ENCODE assay signal across 11 mouse cellular contexts in genomic region chr16:92114706-92115241, GRCm38 (mm10). TPM values are rescaled to one million over a fixed set of nuclear protein-coding genes. Genes with fewer than 3 reads are reported as not detected.
A peak's percentile ranks its signal among the peaks of the same experiment; 100 is the strongest.
DNase-seq lines count a peak whose midpoint lies in the region; ATAC-seq and TF ChIP-seq lines count a peak whose summit lies in the region.
"Had no signal": no experiment of that assay in that cellular context is flagged by ENCODE, and none has a peak within 500 bp of the region (broad histone marks: within the 10 kb centered on the region; RNA-seq: fewer than 3 reads in every experiment).

No protein-coding gene starts in this region.

- H3K9me3 ChIP-seq in kidney, embryonic 14.5 days (ENCODE audit: control insufficient read depth, low read length): no peaks in the 10 kb centered on the region
- H3K9me3 ChIP-seq in heart, embryonic 16.5 days (replicated peaks; ENCODE audit: control insufficient read depth, low read length): 0 out of 2 replicates have a peak, but pooled peaks cover 2% of the 10 kb centered on the region
- no peaks in the 10 kb centered on the region for H3K9me3 ChIP-seq in midbrain, postnatal 0 days (ENCODE audit: low read length)

- H3K27me3 ChIP-seq in kidney, embryonic 14.5 days (ENCODE audit: control insufficient read depth, insufficient read depth, low read length): no peaks in the 10 kb centered on the region
- no peaks in the 10 kb centered on the region for H3K27me3 ChIP-seq in heart, embryonic 16.5 days (ENCODE audit: control insufficient read depth, insufficient read depth, low read length)
- no peaks in the 10 kb centered on the region for H3K27me3 ChIP-seq in midbrain, postnatal 0 days (ENCODE audit: insufficient read depth, low read length)
- H3K27me3 ChIP-seq in thymus, adult 2 months (ENCODE audit: control insufficient read depth, insufficient read depth, low read length): no peaks in the 10 kb centered on the region

- H3K9ac ChIP-seq in kidney, embryonic 14.5 days (ENCODE audit: low read depth, low read length): no peak overlapping the region
- peak overlapping the region; percentile 36 for H3K9ac ChIP-seq in heart, embryonic 16.5 days (ENCODE audit: low read length)
- no peak overlapping the region for H3K9ac ChIP-seq in midbrain, postnatal 0 days (replicated peaks; ENCODE audit: low read length, poor library complexity, severe bottlenecking)

- TF ChIP-seq CTCF in midbrain, postnatal 0 days (IDR thresholded peaks at IDR 0.05): no peak
- no peak for TF ChIP-seq CTCF in thymus, adult 2 months (IDR thresholded peaks at IDR 0.05; ENCODE audit: borderline replicate concordance, control insufficient read depth, extremely low read depth, insufficient read depth, low read length, poor library complexity)

- DNase-seq in kidney, postnatal 14 days: peak; percentile 63
- DNase-seq in cerebellum, adult 11 months: peak; percentile 45
- peak; percentile 42 for DNase-seq in midbrain, postnatal 0 days (ENCODE audit: low spot score)
- no peak for DNase-seq in frontal cortex, postnatal 10 days (ENCODE audit: low spot score in 2 of 2)
- no peak for DNase-seq in thymus, adult 2 months
- no peak for DNase-seq in lung, postnatal 25 days (ENCODE audit: low spot score)

- no peak overlapping the region for H3K4me2 ChIP-seq in kidney, embryonic 14.5 days (replicated peaks; ENCODE audit: low read depth, low read length)
- H3K4me2 ChIP-seq in heart, embryonic 16.5 days (ENCODE audit: low read depth, low read length): no peak overlapping the region
- no peak overlapping the region for H3K4me2 ChIP-seq in midbrain, postnatal 0 days (ENCODE audit: low read depth, low read length, poor library complexity, severe bottlenecking)

- no peak for TF ChIP-seq POLR2A in thymus, adult 2 months (IDR thresholded peaks at IDR 0.05; ENCODE audit: control insufficient read depth, extremely low read depth, insufficient read depth, low read length, poor library complexity)

- no peak overlapping the region for H3K27ac ChIP-seq in kidney, embryonic 14.5 days (ENCODE audit: low read depth, low read length)
- H3K27ac ChIP-seq in heart, embryonic 16.5 days (ENCODE audit: low read length): peak overlapping the region; percentile 58
- H3K27ac ChIP-seq in midbrain, postnatal 0 days (ENCODE audit: low read depth, low read length): peak overlapping the region; percentile 75
- no peak overlapping the region for H3K27ac ChIP-seq in thymus, adult 2 months (ENCODE audit: control insufficient read depth, insufficient read depth, low read length)

- H3K36me3 ChIP-seq in kidney, embryonic 14.5 days (ENCODE audit: control insufficient read depth, insufficient read depth, low read length): peaks cover 6% of the 10 kb centered on the region; the same call in 1 of the 2 replicates
- peaks cover 11% of the 10 kb centered on the region for H3K36me3 ChIP-seq in heart, embryonic 16.5 days (ENCODE audit: control insufficient read depth, insufficient read depth)
- no peaks in the 10 kb centered on the region; the same call in 1 of the 2 replicates for H3K36me3 ChIP-seq in midbrain, postnatal 0 days (ENCODE audit: insufficient read depth, low read length)
- peaks cover 10% of the 10 kb centered on the region for H3K36me3 ChIP-seq in thymus, adult 2 months (ENCODE audit: control insufficient read depth, insufficient read depth, low read length)

- peaks cover 14% of the 10 kb centered on the region for H3K4me1 ChIP-seq in kidney, embryonic 14.5 days (ENCODE audit: control insufficient read depth, insufficient read depth, low read length)
- peaks cover 19% of the 10 kb centered on the region for H3K4me1 ChIP-seq in heart, embryonic 16.5 days (ENCODE audit: control insufficient read depth, insufficient read depth, low read length)
- peaks cover 25% of the 10 kb centered on the region for H3K4me1 ChIP-seq in midbrain, postnatal 0 days (ENCODE audit: insufficient read depth, low read length)
- H3K4me1 ChIP-seq in thymus, adult 2 months (replicated peaks; ENCODE audit: control insufficient read depth, insufficient read depth, low read length): no peaks in the 10 kb centered on the region

- WGBS in kidney, embryonic 14.5 days: 82% methylated on average over 5 of the region's 5 CpGs
- 64% methylated on average over 5 of the region's 5 CpGs for WGBS in heart, embryonic 16.5 days
- WGBS in midbrain, postnatal 0 days: 64% methylated on average over 5 of the region's 5 CpGs
- 98% methylated on average over 5 of the region's 5 CpGs for WGBS in thymus, adult 2 months

- no peak overlapping the region for H3K4me3 ChIP-seq in kidney, embryonic 14.5 days (ENCODE audit: low read length)
- no peak overlapping the region for H3K4me3 ChIP-seq in heart, embryonic 16.5 days (ENCODE audit: low read length)
- no peak overlapping the region for H3K4me3 ChIP-seq in midbrain, postnatal 0 days (ENCODE audit: low read depth, low read length)
- no peak overlapping the region for H3K4me3 ChIP-seq in thymus, adult 2 months (ENCODE audit: control insufficient read depth, insufficient read depth, low read length)
- H3K4me3 ChIP-seq: myocyte had no signal

- no peak for ATAC-seq in kidney, embryonic 14.5 days (ENCODE audit: low FRiP score, low TSS enrichment)
- peak; percentile 70; the same call in 1 of the 2 replicates for ATAC-seq in heart, embryonic 16.5 days (replicated peaks; ENCODE audit: extremely low read depth, insufficient read depth, low FRiP score)
- ATAC-seq in midbrain, postnatal 0 days (ENCODE audit: low FRiP score): no peak

RNA-seq across cellular contexts. Expression of gene Slc5a3, which starts 56.7 kb away (rescaled TPM):
- 5.0 and 13.6 TPM in 2 replicates for polyA plus RNA-seq in kidney, embryonic 14.5 days (2014; fragmentation: Nextera tagmentation; extraction: Ambion mirVana)
- polyA plus RNA-seq in heart, embryonic 16.5 days (2015; fragmentation: Nextera tagmentation; extraction: Ambion mirVana): 3.5 TPM in 2 replicates
- total RNA-seq in midbrain, postnatal 0 days (2014; rRNA removed): 40.0 and 50.1 TPM in 2 replicates
- 10.3 and 12.0 TPM in 2 replicates for polyA plus RNA-seq in midbrain, postnatal 0 days (2015; fragmentation: Nextera tagmentation; extraction: Ambion mirVana)
- polyA plus RNA-seq in thymus, adult 2 months (2012; rRNA removed): 3.2 and 3.5 TPM in 2 replicates

RNA-seq across cellular contexts. Expression of gene Gm49711, which starts 56.7 kb away (rescaled TPM):
- 0.30 and 0.32 TPM in 2 replicates for polyA plus RNA-seq in kidney, embryonic 14.5 days (2014; fragmentation: Nextera tagmentation; extraction: Ambion mirVana)
- polyA plus RNA-seq in heart, embryonic 16.5 days (2015; fragmentation: Nextera tagmentation; extraction: Ambion mirVana): not detected in 2 replicates
- total RNA-seq in midbrain, postnatal 0 days (2014; rRNA removed): not detected in 2 replicates
- 0.82 and 0.99 TPM in 2 replicates for polyA plus RNA-seq in midbrain, postnatal 0 days (2015; fragmentation: Nextera tagmentation; extraction: Ambion mirVana)
- polyA plus RNA-seq in thymus, adult 2 months (2012; rRNA removed): not detected in 2 replicates
- total RNA-seq: ES-E14; left cerebral cortex, adult 18-20 months had no signal
- polyA plus RNA-seq: myocyte had no signal

RNA-seq across cellular contexts. Expression of gene Mrps6, which starts 56.7 kb away (rescaled TPM):
- polyA plus RNA-seq in kidney, embryonic 14.5 days (2014; fragmentation: Nextera tagmentation; extraction: Ambion mirVana): 134 and 168 TPM in 2 replicates
- 105 and 128 TPM in 2 replicates for polyA plus RNA-seq in heart, embryonic 16.5 days (2015; fragmentation: Nextera tagmentation; extraction: Ambion mirVana)
- 28.2 and 38.7 TPM in 2 replicates for total RNA-seq in midbrain, postnatal 0 days (2014; rRNA removed)
- polyA plus RNA-seq in midbrain, postnatal 0 days (2015; fragmentation: Nextera tagmentation; extraction: Ambion mirVana): 148 and 152 TPM in 2 replicates
- 26.2 and 27.2 TPM in 2 replicates for polyA plus RNA-seq in thymus, adult 2 months (2012; rRNA removed)

Comparison
In these comparisons a context has a peak if more than half of its experiments do, and no peak if none do; other contexts are left out.
1. DNase-seq: peak in kidney, postnatal 14 days (single experiment), cerebellum, adult 11 months (single experiment) and midbrain, postnatal 0 days (single experiment); none in frontal cortex, postnatal 10 days (0 of 2), thymus, adult 2 months (single experiment) and lung, postnatal 25 days (single experiment).
2. H3K27ac ChIP-seq: peak in heart, embryonic 16.5 days (single experiment) and midbrain, postnatal 0 days (single experiment); none in kidney, embryonic 14.5 days (single experiment) and thymus, adult 2 months (single experiment).